Mouse (Mus musculus): ENCODE data around the gene Rapgef5.

Rapgef5 gene

GRCm38 (mm10) chr12:117516179-117516578, at the start of gene Rapgef5:
Rapgef5 (plus strand) TSS chr12:117516479.
- DNase-seq (ENCODE audit: low read depth) = no peak

- peak; percentile 53 for DNase-seq (ENCODE audit: low read depth)
Measured at GRCm38 (mm10) chr12:117468329-117468728, 48.0 kb upstream of the Rapgef5 start.

- no peak for DNase-seq (ENCODE audit: low read depth)
Measured at GRCm38 (mm10) chr12:117479014-117479413, 37.3 kb upstream of the Rapgef5 start.

- no peak for DNase-seq (ENCODE audit: low read depth)
Measured at GRCm38 (mm10) chr12:117479680-117480079, 36.6 kb upstream of the Rapgef5 start.

- peak; percentile 17 for DNase-seq (ENCODE audit: low read depth)
Measured at GRCm38 (mm10) chr12:117480958-117481357, 35.3 kb upstream of the Rapgef5 start.

GRCm38 (mm10) chr12:117482665-117483064, 33.6 kb upstream of the Rapgef5 start:
- no peak for DNase-seq (ENCODE audit: low read depth)

- no peak for DNase-seq (ENCODE audit: low read depth)
Measured at GRCm38 (mm10) chr12:117486118-117487057, 29.9 kb upstream of the Rapgef5 start.

GRCm38 (mm10) chr12:117496501-117497176, 19.6 kb upstream of the Rapgef5 start:
- DNase-seq (ENCODE audit: low read depth) = no peak

GRCm38 (mm10) chr12:117497361-117497760, 18.9 kb upstream of the Rapgef5 start:
- DNase-seq (ENCODE audit: low read depth) = no peak

- DNase-seq (ENCODE audit: low read depth) = no peak
Measured at GRCm38 (mm10) chr12:117499242-117499641, 17.0 kb upstream of the Rapgef5 start.

- no peak for DNase-seq (ENCODE audit: low read depth)
Measured at GRCm38 (mm10) chr12:117501180-117501579, 15.1 kb upstream of the Rapgef5 start.

GRCm38 (mm10) chr12:117502834-117503233, 13.4 kb upstream of the Rapgef5 start:
- no peak for DNase-seq (ENCODE audit: low read depth)

GRCm38 (mm10) chr12:117505163-117505562, 11.1 kb upstream of the Rapgef5 start:
- no peak for DNase-seq (ENCODE audit: low read depth)

GRCm38 (mm10) chr12:117507772-117508171, 8.5 kb upstream of the Rapgef5 start:
- no peak for DNase-seq (ENCODE audit: low read depth)

- DNase-seq (ENCODE audit: low read depth) = no peak
Measured at GRCm38 (mm10) chr12:117509919-117510318, 6.4 kb upstream of the Rapgef5 start.

- no peak for DNase-seq (ENCODE audit: low read depth)
Measured at GRCm38 (mm10) chr12:117512468-117512867, 3.8 kb upstream of the Rapgef5 start.

GRCm38 (mm10) chr12:117513150-117513932, 2.9 kb upstream of the Rapgef5 start:
- DNase-seq (ENCODE audit: low read depth) = no peak

- DNase-seq (ENCODE audit: low read depth) = no peak
Measured at GRCm38 (mm10) chr12:117517275-117517936, 1.1 kb downstream of the Rapgef5 start.

GRCm38 (mm10) chr12:117524311-117525013, 8.2 kb downstream of the Rapgef5 start:
- no peak for DNase-seq (ENCODE audit: low read depth)

GRCm38 (mm10) chr12:117527889-117528288, 11.6 kb downstream of the Rapgef5 start:
- no peak for DNase-seq (ENCODE audit: low read depth)

GRCm38 (mm10) chr12:117528509-117529145, 12.3 kb downstream of the Rapgef5 start:
- no peak for DNase-seq (ENCODE audit: low read depth)
